Mouse (Mus musculus) heart, embryonic 15.5 days (tissue): ENCODE measurements around the gene Txndc11. TPM values are rescaled to one million over a fixed set of nuclear protein-coding genes. Genes with fewer than 3 reads are reported as not detected.

Source experiments
- ATAC-seq: fragments of 200-750 bp; cut with Nextera tagmentation; replicated peaks from 2 replicates; pipeline ENCODE4 v1.8.0; 2017; ENCODE audit warnings: low read depth, moderate TSS enrichment; ENCODE audit not compliant: insufficient number of reproducible peaks, insufficient read depth, low FRiP score
- H3K27ac ChIP-seq: fragments of 300-500 bp; sonication (generic); 2 replicates; pipeline ENCODE4 v1.5.1; 2015; ENCODE audit warnings: mild to moderate bottlenecking, inconsistent platforms
- H3K27me3 ChIP-seq: fragments of 300-500 bp; sonication (generic); 2 replicates; pipeline ENCODE4 v1.6.1; 2015; ENCODE audit warnings: inconsistent platforms
- H3K36me3 ChIP-seq: fragments of 300-500 bp; sonication (generic); 2 replicates; pipeline ENCODE4 v1.6.1; 2015; ENCODE audit warnings: mild to moderate bottlenecking, inconsistent platforms
- H3K4me1 ChIP-seq: fragments of 300-500 bp; sonication (generic); replicated peaks from 2 replicates; pipeline ENCODE4 v1.6.1; 2015; ENCODE audit warnings: inconsistent platforms
- H3K4me2 ChIP-seq: fragments of 300-500 bp; sonication (generic); 2 replicates; pipeline ENCODE4 v1.6.1; 2015; ENCODE audit warnings: inconsistent platforms, mild to moderate bottlenecking, moderate library complexity
- H3K4me3 ChIP-seq: fragments of 300-500 bp; sonication (generic); 2 replicates; pipeline ENCODE4 v1.5.1; 2015; ENCODE audit warnings: mild to moderate bottlenecking, inconsistent platforms
- H3K9ac ChIP-seq: fragments of 300-500 bp; sonication (generic); 2 replicates; pipeline ENCODE4 v1.6.1; 2015; ENCODE audit warnings: mild to moderate bottlenecking, inconsistent platforms
- H3K9me3 ChIP-seq: fragments of 300-500 bp; sonication (generic); replicated peaks from 2 replicates; pipeline ENCODE4 v1.6.1; 2016; ENCODE audit warnings: inconsistent platforms
- WGBS: fragments of 180-500 bp; shearing (Covaris S2); methylation state at CpG from one replicate; pipeline ENCODE4 v1.1.7; 2015; ENCODE audit warnings: mixed read lengths; 5-methylcytosine and 5-hydroxymethylcytosine counted together
- polyA plus RNA-seq: library from polyadenylated mRNA; unstranded; fragments of >200 nt; fragmentation: Nextera tagmentation; extraction: Ambion mirVana; gene quantifications from 2 replicates; pipeline ENCODE4 v1.2.1, GENCODE M21; 2015

Txndc11 gene
- polyA plus RNA-seq = 26.2 and 30.5 TPM in 2 replicates

DNA sequence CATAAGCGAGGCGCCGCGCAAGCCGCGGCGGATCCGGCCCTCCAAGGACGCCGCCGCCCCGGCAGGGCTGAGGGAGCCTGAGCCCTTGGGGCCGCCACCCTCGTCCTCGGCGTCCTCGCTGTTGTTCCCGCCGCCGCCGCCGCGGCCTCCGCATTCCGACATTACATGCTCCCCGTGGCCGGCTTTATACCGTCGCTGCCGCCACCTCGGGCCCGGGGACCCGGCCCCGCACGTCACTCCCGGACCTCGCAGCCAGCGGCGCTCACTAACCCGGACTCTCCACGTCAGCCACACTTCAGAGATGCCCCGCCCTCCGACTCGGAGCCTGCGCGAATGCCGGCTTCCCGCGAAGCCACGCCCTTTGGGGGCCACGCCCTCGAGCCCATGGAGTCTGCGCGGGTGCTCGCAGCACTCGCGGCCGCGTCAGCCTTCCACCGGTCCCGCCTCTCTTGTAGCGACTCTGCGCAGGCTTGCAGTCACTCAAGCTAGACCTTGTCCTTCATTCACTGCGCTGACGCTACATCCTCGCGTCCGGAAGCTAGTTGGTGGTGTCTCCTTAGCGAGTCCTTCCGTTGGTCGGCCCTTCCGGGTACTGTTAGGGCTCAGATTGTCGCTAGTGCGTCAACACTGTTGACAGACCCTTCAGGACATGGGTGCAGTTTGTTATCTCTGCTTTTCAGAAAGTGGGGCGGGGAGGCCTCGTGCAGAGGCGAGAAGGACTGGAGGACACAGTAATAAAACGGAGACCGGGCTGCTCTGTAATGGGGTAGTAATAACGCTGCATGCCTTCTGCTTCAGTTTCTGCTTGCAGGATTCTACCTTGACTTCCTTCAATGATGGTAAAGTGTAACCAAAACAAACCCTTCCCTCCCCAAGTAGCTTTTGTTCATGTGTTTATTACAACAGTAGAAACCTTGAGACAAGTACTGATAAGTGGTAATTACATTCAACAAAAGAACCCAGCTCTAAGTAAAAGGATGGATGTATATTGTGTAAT lies at the start of gene Txndc11:
Gene Txndc11 (minus strand): TSS at position 303 of the 997 bp plus-strand sequence.
- Histone ChIP-seq H3K9ac (peak within 1 kb of the TSS; percentile 95), H3K36me3 (peaks cover 27% of the 10 kb centered on the region), H3K4me1 (peaks cover 31% of the 10 kb centered on the region), H3K27me3 (no peaks in the 10 kb centered on the region), H3K4me2 (peak within 1 kb of the TSS; percentile 66), H3K9me3 (no peaks in the 10 kb centered on the region), H3K27ac (peak within 1 kb of the TSS; percentile 95), H3K4me3 (peak within 1 kb of the TSS; percentile 88)
- WGBS = under 1% methylated on average over 80 of the region's 80 CpGs
- ATAC-seq = peak; percentile 100

DNA sequence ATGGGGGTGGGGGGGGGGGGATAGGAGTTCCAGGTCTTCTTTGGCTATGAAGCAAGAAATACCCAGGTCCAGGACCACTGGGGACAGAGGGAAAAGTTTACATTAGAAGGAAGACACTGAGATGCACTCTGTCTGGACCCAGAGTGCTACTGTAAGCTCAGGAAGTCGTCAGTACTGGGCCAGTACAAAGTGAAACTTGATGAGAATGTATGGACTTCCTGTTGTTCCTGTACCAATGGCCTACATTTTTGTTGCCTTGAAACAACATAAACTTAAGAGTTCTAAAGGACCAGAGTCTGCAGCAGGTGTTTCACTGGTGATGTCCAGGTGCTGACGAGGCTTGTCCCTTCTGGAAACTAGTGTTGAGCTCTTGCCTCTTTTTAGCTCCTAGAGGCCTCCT lies 43.0 kb upstream of the Txndc11 start:
- Histone ChIP-seq H3K27ac (no peak overlapping the region), H3K36me3 (no peaks in the 10 kb centered on the region), H3K9ac (no peak overlapping the region), H3K4me3 (no peak overlapping the region), H3K27me3 (no peaks in the 10 kb centered on the region), H3K4me1 (peaks cover 10% of the 10 kb centered on the region), H3K4me2 (no peak overlapping the region), H3K9me3 (no peaks in the 10 kb centered on the region)
- no peak for ATAC-seq
- WGBS = 69% methylated on average over 2 of the region's 2 CpGs

- H3K27ac ChIP-seq = peak overlapping the region; percentile 81
- WGBS = 5% methylated on average over 4 of the region's 4 CpGs
- no peak for ATAC-seq
These were observed 42.4 kb upstream of the Txndc11 start for GRCm38 (mm10) chr16:11176884-11177244.

GRCm38 (mm10) chr16:11176208-11176883 lies 41.9 kb upstream of the Txndc11 start, which contains the start of gene Zc3h7a:
TSS of gene Zc3h7a (minus strand) at chr16:11176393.
- Histone ChIP-seq H3K9ac (peak within 1 kb of the TSS; percentile 76), H3K4me3 (peak within 1 kb of the TSS; percentile 66), H3K9me3 (no peaks in the 10 kb centered on the region), H3K36me3 (no peaks in the 10 kb centered on the region), H3K4me1 (peaks cover 15% of the 10 kb centered on the region), H3K4me2 (peak within 1 kb of the TSS; percentile 79), H3K27ac (peak within 1 kb of the TSS; percentile 81), H3K27me3 (no peaks in the 10 kb centered on the region)
- under 1% methylated on average over 54 of the region's 57 CpGs for WGBS
- ATAC-seq = peak; percentile 92

More at GRCm38 (mm10) chr16:11176884-11177244, 42.4 kb upstream of the Txndc11 start:
- Histone ChIP-seq H3K9me3 (no peaks in the 10 kb centered on the region), H3K4me2 (peak overlapping the region; percentile 79), H3K9ac (peak overlapping the region; percentile 76), H3K27me3 (no peaks in the 10 kb centered on the region), H3K4me3 (peak overlapping the region; percentile 66), H3K4me1 (peaks cover 10% of the 10 kb centered on the region), H3K36me3 (no peaks in the 10 kb centered on the region)

DNA sequence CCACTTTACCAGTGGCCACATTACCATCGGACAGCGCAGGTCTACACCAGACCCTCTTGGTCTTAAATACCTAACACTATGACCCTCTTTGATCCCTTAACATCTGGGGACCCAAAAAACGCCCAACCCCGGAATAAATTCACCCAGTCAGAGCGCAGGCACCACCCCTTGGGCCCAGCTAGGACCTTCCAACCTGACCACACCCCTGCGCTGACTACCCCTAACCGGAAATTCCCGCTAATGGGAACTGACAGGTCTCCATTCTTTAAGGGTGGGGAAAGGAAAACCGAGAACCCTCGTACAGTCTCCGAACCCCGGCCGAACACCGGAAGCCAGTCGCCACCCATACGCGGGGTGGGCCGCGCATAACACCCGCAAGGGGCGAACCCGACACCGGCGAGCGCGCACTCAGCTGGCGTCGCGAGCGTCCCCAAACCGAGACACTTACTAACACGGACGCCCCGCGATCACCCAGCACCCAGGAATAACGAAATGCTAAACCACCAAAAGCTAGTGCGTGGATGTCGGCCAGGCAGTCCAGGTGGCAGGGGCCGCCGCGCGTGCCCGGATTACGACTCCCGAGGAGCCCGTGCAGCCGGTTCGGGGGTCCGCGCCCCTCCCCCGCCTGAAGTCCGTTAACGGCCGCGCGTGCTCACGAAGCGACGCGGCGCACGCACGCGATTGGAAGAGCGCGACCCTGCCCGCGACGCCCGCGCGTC lies 41.2 kb upstream of the Txndc11 start:
- ATAC-seq = peak; percentile 62
- Histone ChIP-seq H3K9ac (peak overlapping the region; percentile 76), H3K9me3 (no peaks in the 10 kb centered on the region), H3K4me2 (peak overlapping the region; percentile 79), H3K36me3 (no peaks in the 10 kb centered on the region), H3K27ac (peak overlapping the region; percentile 81), H3K4me3 (peak overlapping the region; percentile 66), H3K4me1 (peaks cover 17% of the 10 kb centered on the region), H3K27me3 (no peaks in the 10 kb centered on the region)
- under 1% methylated on average over 70 of the region's 72 CpGs for WGBS

GRCm38 (mm10) chr16:11175100-11175488 lies 40.6 kb upstream of the Txndc11 start:
- no peaks in the 10 kb centered on the region for H3K27me3 ChIP-seq
- no peak for ATAC-seq
- H3K4me2 ChIP-seq = peak overlapping the region; percentile 79
- 6% methylated on average over 9 of the region's 9 CpGs for WGBS
- H3K9me3 ChIP-seq = no peaks in the 10 kb centered on the region
- H3K27ac ChIP-seq = peak overlapping the region; percentile 81
- peak overlapping the region; percentile 66 for H3K4me3 ChIP-seq
- peaks cover 17% of the 10 kb centered on the region for H3K4me1 ChIP-seq
- no peaks in the 10 kb centered on the region for H3K36me3 ChIP-seq
- peak overlapping the region; percentile 76 for H3K9ac ChIP-seq

DNA sequence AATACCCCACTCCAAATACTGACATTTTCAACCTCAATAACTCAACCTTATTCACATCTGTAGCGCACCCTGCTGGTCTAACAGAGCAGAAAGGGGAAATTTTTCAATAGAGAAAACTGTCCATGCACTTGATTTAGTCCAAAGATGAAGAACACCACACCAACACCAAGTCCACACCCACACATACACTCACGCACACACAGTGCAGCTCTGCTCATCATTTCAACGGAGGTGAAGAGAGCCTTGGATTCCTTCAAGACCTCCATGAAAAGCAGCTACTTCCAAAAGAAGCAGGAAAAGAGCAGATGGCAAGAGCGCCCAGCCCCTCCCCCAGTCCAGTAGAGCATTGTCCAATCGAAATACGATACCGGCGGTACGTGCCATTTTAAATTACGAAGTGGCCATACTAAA lies 40.2 kb upstream of the Txndc11 start:
- Histone ChIP-seq H3K4me1 (peaks cover 17% of the 10 kb centered on the region), H3K4me3 (peak overlapping the region; percentile 66), H3K9ac (peak overlapping the region; percentile 76), H3K27ac (peak overlapping the region; percentile 81; the same call in 1 of the 2 replicates), H3K36me3 (no peaks in the 10 kb centered on the region), H3K9me3 (no peaks in the 10 kb centered on the region), H3K4me2 (peak overlapping the region; percentile 79), H3K27me3 (no peaks in the 10 kb centered on the region)
- 8% methylated on average over 10 of the region's 10 CpGs for WGBS
- ATAC-seq = no peak

GRCm38 (mm10) chr16:11171679-11172078 lies 37.2 kb upstream of the Txndc11 start:
- H3K4me1 ChIP-seq = peaks cover 15% of the 10 kb centered on the region
- no peak overlapping the region for H3K9ac ChIP-seq
- ATAC-seq = no peak
- H3K27me3 ChIP-seq = no peaks in the 10 kb centered on the region
- no peak overlapping the region for H3K4me2 ChIP-seq
- H3K36me3 ChIP-seq = no peaks in the 10 kb centered on the region
- 90% methylated on average over 6 of the region's 6 CpGs for WGBS
- no peak overlapping the region for H3K27ac ChIP-seq
- no peaks in the 10 kb centered on the region for H3K9me3 ChIP-seq
- H3K4me3 ChIP-seq = no peak overlapping the region

GRCm38 (mm10) chr16:11166431-11166830 lies 32.0 kb upstream of the Txndc11 start:
- Histone ChIP-seq H3K36me3 (peaks cover 19% of the 10 kb centered on the region), H3K27ac (no peak overlapping the region), H3K27me3 (no peaks in the 10 kb centered on the region), H3K4me3 (no peak overlapping the region), H3K9ac (no peak overlapping the region), H3K4me1 (peaks cover 10% of the 10 kb centered on the region), H3K9me3 (no peaks in the 10 kb centered on the region), H3K4me2 (no peak overlapping the region)
- no peak for ATAC-seq
- WGBS = 78% methylated on average over 2 of the region's 2 CpGs

DNA sequence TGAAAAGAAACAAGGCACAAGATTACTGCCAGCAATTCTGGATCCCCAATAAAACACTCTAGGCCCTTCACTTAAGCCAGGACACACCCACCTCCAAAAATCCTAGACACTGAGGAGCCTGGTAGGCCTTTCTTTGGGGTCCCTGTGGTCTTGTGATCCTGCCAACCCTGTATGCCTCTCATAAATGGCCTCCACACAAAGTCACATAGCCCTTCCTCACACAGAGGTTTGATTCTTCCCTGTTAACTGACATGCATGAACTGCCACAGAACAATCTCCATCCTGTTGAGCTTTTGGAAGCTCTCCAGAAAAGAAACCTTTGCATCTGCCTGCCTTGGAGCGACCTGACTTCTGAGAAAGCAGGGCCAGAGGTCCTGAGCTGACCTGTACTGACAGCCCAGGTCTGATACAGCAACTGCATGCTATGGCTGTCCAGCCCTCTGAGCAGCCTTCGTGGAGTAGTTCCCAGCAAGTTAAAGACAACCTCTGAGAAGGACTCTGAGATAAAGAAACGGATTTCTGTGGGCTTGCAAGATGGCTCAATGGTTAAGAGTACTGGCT lies 30.3 kb upstream of the Txndc11 start:
- WGBS = 58% methylated on average over 3 of the region's 3 CpGs
- ATAC-seq = no peak

More for the DNA sequence above, 30.3 kb upstream of the Txndc11 start:
- H3K27me3 ChIP-seq = no peaks in the 10 kb centered on the region
- peaks cover 25% of the 10 kb centered on the region for H3K36me3 ChIP-seq
- H3K4me3 ChIP-seq = no peak overlapping the region
- peaks cover 7% of the 10 kb centered on the region for H3K4me1 ChIP-seq
- H3K4me2 ChIP-seq = no peak overlapping the region
- H3K27ac ChIP-seq = no peak overlapping the region
- no peaks in the 10 kb centered on the region for H3K9me3 ChIP-seq
- H3K9ac ChIP-seq = no peak overlapping the region
